ENCODE assay signal across 17 mouse cellular contexts in genomic region chr2:92198126-92198525, GRCm38 (mm10).
DNase-seq lines count a peak whose midpoint lies in the region; ATAC-seq and TF ChIP-seq lines count a peak whose summit lies in the region.
"Had no signal": no experiment of that assay in that cellular context is flagged by ENCODE, and none has a peak within 500 bp of the region (broad histone marks: within the 10 kb centered on the region; RNA-seq: fewer than 3 reads in every experiment).

No protein-coding gene starts in this region.

- H3K4me3 ChIP-seq in cerebellum, adult 2 months (replicated peaks; ENCODE audit: insufficient read depth, low read depth, low read length): no peak overlapping the region
- no peak overlapping the region for H3K4me3 ChIP-seq in hindbrain, embryonic 15.5 days
- H3K4me3 ChIP-seq in hindbrain, embryonic 10.5 days: no peak overlapping the region
- H3K4me3 ChIP-seq in midbrain, embryonic 13.5 days (replicated peaks): no peak overlapping the region
- no peak overlapping the region for H3K4me3 ChIP-seq in midbrain, embryonic 10.5 days
- H3K4me3 ChIP-seq in midbrain, embryonic 15.5 days: no peak overlapping the region
- H3K4me3 ChIP-seq: heart, embryonic 12.5 days; limb, embryonic 12.5 days had no signal

- H3K36me3 ChIP-seq in hindbrain, embryonic 15.5 days: no peaks in the 10 kb centered on the region
- no peaks in the 10 kb centered on the region for H3K36me3 ChIP-seq in hindbrain, embryonic 10.5 days
- no peaks in the 10 kb centered on the region for H3K36me3 ChIP-seq in midbrain, embryonic 13.5 days
- H3K36me3 ChIP-seq in midbrain, embryonic 10.5 days: no peaks in the 10 kb centered on the region
- H3K36me3 ChIP-seq in midbrain, embryonic 15.5 days (replicated peaks): no peaks in the 10 kb centered on the region
- H3K36me3 ChIP-seq: heart, embryonic 12.5 days; limb, embryonic 12.5 days had no signal

- peak overlapping the region; percentile 39; the same call in 1 of the 2 replicates for H3K27ac ChIP-seq in cerebellum, adult 2 months (ENCODE audit: insufficient read depth, low read length)
- peak overlapping the region; percentile 50 for H3K27ac ChIP-seq in hindbrain, embryonic 15.5 days (replicated peaks)
- no peak overlapping the region for H3K27ac ChIP-seq in hindbrain, embryonic 10.5 days
- 0 out of 2 replicates have a peak overlapping the region, but pooled peaks have one; percentile 35 for H3K27ac ChIP-seq in midbrain, embryonic 13.5 days
- no peak overlapping the region for H3K27ac ChIP-seq in midbrain, embryonic 10.5 days (replicated peaks)
- peak overlapping the region; percentile 50 for H3K27ac ChIP-seq in midbrain, embryonic 15.5 days
- H3K27ac ChIP-seq: limb, embryonic 12.5 days; liver, embryonic 14.5 days had no signal

- no peaks in the 10 kb centered on the region for H3K27me3 ChIP-seq in cerebellum, adult 2 months (ENCODE audit: control insufficient read depth, insufficient read depth, low read length)
- H3K27me3 ChIP-seq in hindbrain, embryonic 15.5 days: no peaks in the 10 kb centered on the region
- H3K27me3 ChIP-seq in hindbrain, embryonic 10.5 days (ENCODE audit: insufficient read depth, poor library complexity, severe bottlenecking): no peaks in the 10 kb centered on the region
- no peaks in the 10 kb centered on the region for H3K27me3 ChIP-seq in midbrain, embryonic 13.5 days
- no peaks in the 10 kb centered on the region for H3K27me3 ChIP-seq in midbrain, embryonic 10.5 days (ENCODE audit: low read depth, poor library complexity, severe bottlenecking)
- H3K27me3 ChIP-seq in midbrain, embryonic 15.5 days (replicated peaks): no peaks in the 10 kb centered on the region
- H3K27me3 ChIP-seq: heart, embryonic 12.5 days; limb, embryonic 12.5 days had no signal

- peaks cover 12% of the 10 kb centered on the region for H3K4me1 ChIP-seq in cerebellum, adult 2 months (ENCODE audit: control insufficient read depth, insufficient read depth, low read length)
- peaks cover 19% of the 10 kb centered on the region for H3K4me1 ChIP-seq in hindbrain, embryonic 15.5 days (replicated peaks)
- H3K4me1 ChIP-seq in hindbrain, embryonic 10.5 days (replicated peaks): peaks cover 7% of the 10 kb centered on the region; the same call in 1 of the 2 replicates
- H3K4me1 ChIP-seq in midbrain, embryonic 13.5 days (replicated peaks): peaks cover 23% of the 10 kb centered on the region
- H3K4me1 ChIP-seq in midbrain, embryonic 10.5 days: peaks cover 25% of the 10 kb centered on the region
- peaks cover 13% of the 10 kb centered on the region for H3K4me1 ChIP-seq in midbrain, embryonic 15.5 days

- H3K4me2 ChIP-seq in hindbrain, embryonic 15.5 days: peak overlapping the region; percentile 12; the same call in 1 of the 2 replicates
- H3K4me2 ChIP-seq in midbrain, embryonic 13.5 days (replicated peaks): no peak overlapping the region
- H3K4me2 ChIP-seq in midbrain, embryonic 15.5 days: 0 out of 2 replicates have a peak overlapping the region, but pooled peaks have one; percentile 6
- H3K4me2 ChIP-seq: heart, embryonic 12.5 days; limb, embryonic 12.5 days had no signal

- WGBS in cerebellum, adult 2 months: 53% methylated on average over 6 of the region's 6 CpGs
- WGBS in hindbrain, embryonic 15.5 days: 44% methylated on average over 6 of the region's 6 CpGs
- WGBS in hindbrain, embryonic 10.5 days: 82% methylated on average over 6 of the region's 6 CpGs
- 60% methylated on average over 6 of the region's 6 CpGs for WGBS in midbrain, embryonic 13.5 days
- WGBS in midbrain, embryonic 10.5 days: 78% methylated on average over 6 of the region's 6 CpGs
- 51% methylated on average over 6 of the region's 6 CpGs for WGBS in midbrain, embryonic 15.5 days

- no peak for ATAC-seq in hindbrain, embryonic 15.5 days (ENCODE audit: low FRiP score, low read depth)
- no peak for ATAC-seq in midbrain, embryonic 13.5 days
- ATAC-seq in midbrain, embryonic 15.5 days (replicated peaks): no peak

- DNase-seq in cerebellum, adult 2 months: no peak
- no peak for DNase-seq in cerebellum, postnatal 14 days
- no peak for DNase-seq in hindbrain, embryonic 10.5 days (ENCODE audit: low spot score)
- no peak for DNase-seq in midbrain, embryonic 10.5 days (ENCODE audit: low spot score)
- DNase-seq in cerebellum, adult 18-20 months: no peak
- DNase-seq: adrenal gland, postnatal 14 days; cerebellum, postnatal 36 days; gastrocnemius, postnatal 10 days; kidney, adult 8-10 months; kidney, postnatal 4 days; thymus, postnatal 4 days had no signal

- H3K9ac ChIP-seq in hindbrain, embryonic 15.5 days: no peak overlapping the region
- H3K9ac ChIP-seq in midbrain, embryonic 13.5 days (replicated peaks): 0 out of 2 replicates have a peak overlapping the region, but pooled peaks have one; percentile 1
- no peak overlapping the region for H3K9ac ChIP-seq in midbrain, embryonic 15.5 days
- H3K9ac ChIP-seq: heart, embryonic 12.5 days; limb, embryonic 12.5 days; liver, embryonic 14.5 days had no signal

- H3K9me3 ChIP-seq in hindbrain, embryonic 15.5 days: no peaks in the 10 kb centered on the region
- H3K9me3 ChIP-seq in hindbrain, embryonic 10.5 days: no peaks in the 10 kb centered on the region
- no peaks in the 10 kb centered on the region for H3K9me3 ChIP-seq in midbrain, embryonic 13.5 days
- no peaks in the 10 kb centered on the region for H3K9me3 ChIP-seq in midbrain, embryonic 10.5 days (replicated peaks)
- H3K9me3 ChIP-seq in midbrain, embryonic 15.5 days: no peaks in the 10 kb centered on the region
- H3K9me3 ChIP-seq: heart, embryonic 12.5 days; limb, embryonic 12.5 days had no signal

- TF ChIP-seq CTCF in cerebellum, adult 2 months (IDR thresholded peaks at IDR 0.05; ENCODE audit: borderline replicate concordance, insufficient read depth, low read depth, low read length): no peak

- TF ChIP-seq POLR2A in cerebellum, adult 2 months (IDR thresholded peaks at IDR 0.05; ENCODE audit: borderline replicate concordance, insufficient read depth, low read length): no peak

Comparison
In these comparisons a context has a peak if more than half of its experiments do, and no peak if none do; other contexts are left out.
1. H3K27ac ChIP-seq: peak in cerebellum, adult 2 months (single experiment), hindbrain, embryonic 15.5 days (single experiment), midbrain, embryonic 13.5 days (single experiment) and midbrain, embryonic 15.5 days (single experiment); none in hindbrain, embryonic 10.5 days (single experiment) and midbrain, embryonic 10.5 days (single experiment).